Mouse (Mus musculus) cerebellum, postnatal 14 days (tissue): ENCODE measurements around the gene Ugt1a8.
"Not testable (repeated sequence)": the region's sequence is repeated elsewhere in the genome, so short reads cannot be mapped to it uniquely, and the experiment has no call there.

Experiments used
- DNase-seq, 2 experiments: peaks; one replicate each; pipeline ENCODE4 v3.0.0; 2021; ENCODE audit warnings: mixed read lengths in 2 of 2

The Ugt1a8 gene

DNA sequence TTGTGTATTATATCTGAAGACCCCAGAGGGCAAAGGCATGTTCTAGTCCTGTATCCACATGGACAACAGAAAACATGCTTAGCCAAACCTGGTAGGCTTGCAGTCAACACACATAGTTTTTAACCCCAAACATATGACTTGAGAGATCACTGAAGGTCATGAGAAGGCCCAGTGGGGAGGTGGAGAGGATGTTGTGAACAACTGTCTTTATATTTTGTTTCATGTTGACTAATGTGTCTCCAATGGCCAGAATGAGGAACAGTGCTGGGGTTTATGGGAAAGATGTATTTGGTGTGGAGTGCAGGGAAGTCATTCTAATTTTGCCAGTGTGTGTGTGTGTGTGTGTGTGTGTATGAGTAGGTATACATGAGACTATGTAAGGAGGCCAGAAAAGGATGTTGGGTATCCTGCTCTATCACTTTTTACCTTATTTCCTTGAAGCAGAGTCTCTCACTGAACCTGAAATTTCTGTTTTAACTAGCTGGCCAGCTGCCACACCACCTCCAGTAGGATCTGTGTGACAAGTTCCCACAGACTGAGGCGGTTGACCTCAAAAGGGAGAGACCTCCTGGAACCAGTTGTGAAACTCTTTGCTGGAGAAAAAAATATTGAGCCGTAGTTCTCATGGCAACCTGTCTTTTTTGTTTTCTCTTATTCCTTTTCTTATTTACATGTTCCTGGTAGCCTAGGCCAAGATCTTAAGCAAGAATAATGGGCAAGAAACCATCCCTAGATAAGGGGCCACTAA lies 136.6 kb downstream of the Ugt1a8 start:
- no peak for DNase-seq

DNA sequence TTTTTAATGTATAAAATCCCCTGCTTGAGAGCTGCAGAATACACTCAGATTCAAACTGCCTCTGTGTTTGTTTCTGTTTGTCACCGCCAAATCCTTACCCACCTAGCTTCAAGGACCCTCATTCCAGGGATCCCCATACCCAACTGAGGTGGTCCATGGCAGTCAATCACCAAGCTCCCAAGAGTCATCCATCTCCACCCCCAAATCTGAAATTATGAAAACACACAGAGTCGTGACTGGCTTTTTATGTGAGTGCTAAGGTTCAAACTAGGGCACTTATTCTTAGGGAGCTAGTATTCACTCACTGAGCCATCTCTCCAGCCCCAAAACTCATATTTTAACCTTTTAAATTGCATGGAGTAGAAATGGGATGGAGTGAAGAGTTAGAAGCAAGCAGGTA lies 137.7 kb downstream of the Ugt1a8 start:
- not testable (repeated sequence) for DNase-seq

DNA sequence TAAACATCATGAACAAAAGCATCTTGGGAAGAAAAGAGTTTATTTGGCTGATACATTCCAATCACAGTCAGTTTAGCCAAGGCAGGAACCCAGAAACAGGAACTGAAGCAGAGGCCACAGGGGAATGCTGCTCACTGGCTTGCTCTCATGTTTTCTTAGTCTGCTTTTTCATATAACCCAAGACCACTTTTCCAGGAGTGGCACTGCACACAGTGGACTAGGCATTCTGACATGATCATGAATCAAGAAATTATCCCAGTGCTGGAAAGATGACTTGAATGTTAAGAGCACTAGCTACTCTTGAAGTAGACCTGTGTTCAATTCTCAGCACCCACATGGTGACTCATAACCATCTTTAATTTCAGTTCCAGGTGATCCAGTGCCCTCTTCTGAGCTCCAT lies 138.1 kb downstream of the Ugt1a8 start:
- no peak for DNase-seq

DNA sequence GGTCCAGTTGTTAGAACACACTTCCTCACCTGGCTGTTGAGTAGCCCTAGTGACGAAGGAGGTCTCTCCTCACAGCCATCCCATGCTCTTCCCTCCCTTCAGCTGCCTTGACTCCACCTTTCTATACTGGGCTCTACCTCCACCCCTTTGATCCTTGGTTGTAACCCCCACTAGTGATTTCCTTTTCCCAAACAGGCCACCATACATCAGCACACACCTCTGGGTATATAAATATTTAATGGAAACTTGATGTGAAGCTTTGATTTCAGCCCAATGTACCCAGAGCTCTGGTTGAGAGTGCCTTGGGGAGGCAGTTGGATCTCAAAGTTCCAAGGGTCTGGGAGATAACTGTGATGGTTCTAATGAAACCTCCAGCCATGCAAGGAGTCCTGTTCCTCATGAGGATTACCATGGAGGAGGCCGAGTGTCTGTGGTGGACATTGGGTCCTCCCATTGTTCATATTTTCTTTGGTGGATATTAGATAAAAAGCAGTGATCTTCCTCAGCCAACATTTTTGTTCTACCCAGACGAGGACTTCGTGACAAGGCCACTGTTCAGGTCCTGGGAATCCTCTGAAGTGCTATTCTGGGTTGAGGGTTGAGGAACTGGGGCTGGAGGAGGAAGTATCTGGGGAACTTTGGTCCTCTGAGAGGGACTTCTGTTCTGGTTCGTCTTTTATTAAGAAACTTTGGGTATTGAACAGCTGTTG lies 139.2 kb downstream of the Ugt1a8 start, which contains the start of gene Mroh2a:
Gene Mroh2a, plus strand, starts transcription at position 317 of the 710 bp plus-strand sequence.
- no peak for DNase-seq

DNA sequence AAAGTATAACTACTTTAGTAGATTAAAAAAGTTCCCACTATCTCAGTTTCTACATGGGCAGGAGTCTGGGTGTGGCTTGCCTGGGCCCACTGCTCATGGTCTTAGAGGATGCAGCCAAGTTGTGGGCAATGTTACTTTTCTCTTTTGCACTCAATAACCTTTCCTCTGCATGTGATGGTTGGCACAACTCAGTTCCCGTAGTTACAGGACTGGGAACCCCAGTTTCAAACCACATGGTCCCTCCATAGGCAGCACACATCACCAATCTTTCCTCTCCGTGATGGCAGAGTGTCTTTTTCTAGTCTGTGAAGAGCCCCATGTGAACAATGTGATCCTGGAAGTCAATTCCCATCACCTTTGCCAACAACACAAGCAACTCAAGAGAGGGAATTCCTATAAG lies 139.9 kb downstream of the Ugt1a8 start:
- no peak for DNase-seq

DNA sequence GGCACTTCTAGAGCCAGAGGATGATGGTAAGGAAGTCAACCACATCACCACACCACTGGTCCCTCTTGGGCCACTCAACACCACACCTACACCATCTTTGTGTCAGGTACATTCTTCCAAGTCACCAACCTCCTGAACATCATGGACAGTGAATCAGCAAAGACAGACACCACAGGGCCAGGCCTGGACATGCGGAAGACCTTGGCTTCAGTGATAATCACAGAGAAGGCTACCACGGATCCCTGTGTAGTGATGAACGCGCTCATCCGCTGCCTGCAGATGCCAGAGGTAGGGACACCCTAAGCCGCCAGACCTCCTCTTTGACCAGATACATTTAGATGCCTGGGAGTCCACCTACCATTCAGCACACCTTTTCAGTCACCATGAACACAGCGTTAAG lies 140.5 kb downstream of the Ugt1a8 start:
- DNase-seq: no peak

DNA sequence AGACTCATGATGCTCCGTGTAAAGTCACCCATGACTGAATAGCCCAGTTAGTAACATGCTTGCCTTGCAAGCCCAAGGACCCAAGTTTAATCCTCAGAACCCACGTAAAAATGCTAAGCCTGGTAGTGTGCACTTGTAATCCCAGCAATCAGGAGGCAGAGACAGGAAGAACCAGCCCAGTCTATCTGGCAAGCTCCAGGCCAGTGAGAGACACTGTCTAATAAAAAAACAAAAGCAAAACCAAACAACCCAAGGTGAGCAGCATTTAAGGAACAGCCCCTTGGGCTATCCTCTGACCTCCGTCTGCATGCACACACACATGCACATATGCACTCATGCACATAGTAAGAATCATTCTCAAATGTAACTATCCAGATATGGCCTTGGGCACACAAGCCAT lies 142.0 kb downstream of the Ugt1a8 start:
- no peak for DNase-seq

DNA sequence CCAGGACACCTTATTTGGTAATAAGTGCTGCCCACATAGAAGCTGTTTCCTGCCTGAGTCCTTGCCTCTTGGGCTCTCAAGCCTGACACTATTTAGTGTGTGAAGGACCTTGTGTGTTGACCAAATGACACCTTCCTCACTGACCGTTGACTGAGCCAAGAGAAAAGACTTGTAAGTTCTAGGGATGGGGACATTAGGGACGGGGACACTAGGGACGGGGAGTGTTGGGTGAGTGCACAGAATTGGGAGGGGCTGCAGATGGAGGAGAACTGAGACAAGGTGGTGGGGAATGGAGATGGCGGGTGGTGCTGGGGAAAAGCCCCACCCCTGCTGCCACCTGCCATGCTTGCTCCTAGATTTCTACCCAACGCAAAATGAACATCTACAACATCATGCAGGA lies 142.4 kb downstream of the Ugt1a8 start:
- DNase-seq: no peak

DNA sequence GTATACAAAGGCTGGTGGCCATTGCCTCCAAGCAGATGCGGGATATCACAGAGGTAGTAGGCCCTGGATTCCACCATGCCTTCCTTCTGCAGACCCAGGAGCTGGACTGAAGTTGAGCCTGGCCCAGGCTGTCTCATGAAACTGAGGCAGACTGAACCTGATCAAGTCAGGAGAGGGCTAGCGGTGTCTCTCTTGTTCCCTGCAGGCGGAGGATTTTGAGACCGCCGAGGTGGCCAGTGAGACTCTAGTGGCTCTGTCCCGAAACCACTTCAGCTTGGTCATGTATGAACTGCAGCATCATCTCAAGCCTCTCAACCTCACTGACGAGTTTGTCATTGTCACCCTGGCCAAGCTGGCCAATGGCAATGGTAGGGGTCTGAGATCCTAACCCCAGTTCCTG lies 142.8 kb downstream of the Ugt1a8 start:
- no peak for DNase-seq

DNA sequence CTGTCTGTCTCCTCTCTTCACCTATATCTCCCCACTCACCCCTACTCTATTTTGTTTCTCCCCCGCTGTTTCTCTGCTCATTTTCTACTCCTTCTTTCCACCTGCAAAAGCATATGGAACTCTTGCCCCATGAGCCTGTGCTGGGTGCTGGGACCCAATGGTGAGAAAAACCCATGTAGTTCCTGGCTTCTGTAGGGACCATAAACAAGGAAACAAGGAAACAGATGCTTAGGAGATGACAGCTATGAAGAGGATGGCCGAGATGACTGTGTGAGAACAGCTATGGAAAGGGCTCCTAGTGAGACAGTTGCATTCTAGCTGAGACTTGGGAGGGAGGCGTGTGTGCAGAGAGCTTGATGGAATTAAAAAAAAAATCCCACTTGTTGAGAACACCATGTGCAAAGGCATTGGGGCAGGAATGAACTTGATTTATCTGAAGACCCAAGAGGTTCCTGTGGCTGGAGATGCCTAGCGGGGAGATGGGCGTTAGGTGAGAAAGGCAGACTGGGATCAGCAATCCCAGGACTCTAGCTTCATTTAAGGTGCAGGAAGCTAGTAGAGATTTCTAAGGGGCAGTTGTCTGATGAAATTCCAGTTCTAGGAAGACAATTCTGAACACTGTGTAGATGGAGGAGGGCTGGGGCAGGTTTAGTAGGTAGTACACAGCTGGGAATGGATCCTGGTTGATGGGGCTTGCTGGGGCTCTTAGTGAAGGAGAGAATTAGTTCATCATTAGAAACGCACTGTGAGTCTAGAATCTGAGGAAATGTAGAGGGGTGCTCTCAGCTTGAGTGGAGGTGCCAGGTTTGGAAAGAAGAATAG lies 143.6 kb downstream of the Ugt1a8 start:
- no peak for DNase-seq

DNA sequence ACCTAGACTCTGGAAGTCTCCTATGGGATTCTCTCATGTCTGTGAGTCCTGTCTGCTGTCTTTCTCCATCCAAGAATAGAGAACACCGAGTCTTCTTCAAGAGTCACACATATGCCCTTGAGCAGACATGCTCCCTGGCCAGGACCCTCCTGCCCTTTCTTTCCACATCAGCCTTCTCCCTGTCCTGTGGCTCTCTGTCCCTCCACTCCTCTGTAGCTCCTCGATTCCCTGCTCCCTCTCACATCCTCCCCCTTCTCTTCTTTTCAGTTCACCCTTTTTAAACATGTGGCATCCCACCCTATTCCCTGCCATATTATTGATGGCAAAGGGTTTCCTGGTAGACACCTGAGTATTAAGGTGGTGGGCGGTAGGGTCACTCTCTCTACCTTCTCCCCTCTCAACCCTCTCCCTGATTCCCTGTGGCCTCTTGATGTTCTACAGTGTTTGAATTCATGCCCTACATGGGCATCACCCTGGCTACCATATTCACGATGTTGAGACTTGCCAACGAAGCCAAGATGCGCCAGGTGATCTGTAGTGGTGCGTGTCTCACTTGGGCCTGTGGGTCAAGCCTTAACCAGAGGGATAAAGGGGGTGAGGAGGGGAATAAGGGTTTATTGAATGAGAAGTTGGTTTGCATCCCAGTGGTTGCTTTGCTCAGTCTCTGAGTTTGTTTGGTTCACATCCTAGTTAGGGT lies 144.3 kb downstream of the Ugt1a8 start:
- peak in 1 of 2 experiments; percentile 4 for DNase-seq

DNA sequence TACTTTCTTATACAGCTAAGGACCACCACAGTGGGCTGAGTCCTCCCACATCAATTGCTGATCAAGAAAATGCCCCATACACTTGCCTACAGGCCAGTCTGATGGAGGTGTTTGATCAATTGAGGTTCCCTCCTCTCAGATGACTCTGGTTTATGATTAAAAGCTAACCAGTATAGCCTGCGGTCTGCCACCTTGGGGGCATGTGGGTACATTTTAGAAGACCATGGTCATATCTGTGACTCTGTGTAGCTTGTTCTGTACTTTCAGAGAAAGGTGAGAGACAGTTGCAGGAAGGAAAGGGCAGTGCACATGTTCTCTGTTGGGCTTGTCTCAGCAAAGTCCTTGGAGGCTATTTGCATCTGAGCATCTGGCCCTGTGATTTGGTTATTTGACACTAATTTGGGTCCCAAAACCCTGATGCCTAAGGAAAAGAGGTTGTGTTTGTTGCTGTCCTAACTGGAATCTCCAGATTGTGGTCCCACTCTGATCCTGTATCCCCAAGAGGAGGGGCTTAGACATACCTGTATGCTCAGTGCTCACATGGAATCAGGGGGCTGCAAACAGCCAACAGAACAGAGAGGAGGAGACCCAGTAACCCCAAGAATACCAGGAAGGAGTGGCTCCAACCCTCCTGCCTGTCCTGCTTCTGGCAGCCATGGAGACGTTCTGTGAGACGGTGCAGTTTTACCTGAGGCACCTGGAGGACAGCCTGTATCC lies 145.2 kb downstream of the Ugt1a8 start:
- DNase-seq: peak in 1 of 2 experiments; percentile 1

DNA sequence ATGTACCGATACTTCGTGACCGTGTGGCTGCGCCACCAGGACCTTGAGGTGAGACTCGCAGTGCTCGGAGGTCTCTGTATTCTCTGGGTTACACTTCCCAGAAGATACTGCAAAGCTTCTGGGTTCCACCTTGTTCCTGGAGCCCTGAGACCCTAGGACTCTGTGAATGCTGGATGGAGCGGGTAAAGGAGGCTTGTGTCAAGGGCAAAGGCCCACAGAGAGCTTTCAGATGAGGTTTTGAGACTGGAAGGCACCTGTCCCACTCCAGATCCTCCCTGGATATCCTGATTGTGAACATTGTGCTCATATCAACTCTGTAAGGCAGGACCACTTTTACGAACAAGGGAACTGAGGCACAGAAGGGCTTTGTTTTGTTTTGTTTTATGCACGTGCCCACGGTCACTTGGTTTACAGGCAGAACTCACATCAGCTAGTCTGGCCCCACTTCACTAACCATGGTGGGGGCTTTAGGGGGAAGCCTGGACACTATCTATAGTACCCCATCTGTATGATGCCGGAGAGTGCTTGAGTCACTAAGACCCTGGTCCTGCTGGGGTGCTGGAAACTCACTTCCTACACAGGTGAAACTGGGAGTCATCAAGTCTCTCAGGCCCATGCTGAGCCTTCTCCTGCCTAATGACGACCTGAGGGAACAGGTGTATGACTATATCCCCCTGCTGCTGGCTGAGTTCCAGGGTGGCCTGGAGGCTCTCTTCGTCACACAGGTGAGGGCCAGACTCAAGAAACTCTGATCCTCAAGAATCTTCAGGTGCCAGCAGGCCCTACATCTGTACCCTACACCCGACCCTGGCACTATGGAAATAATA lies 146.0 kb downstream of the Ugt1a8 start:
- peak in 1 of 2 experiments; percentile 1 for DNase-seq

DNA sequence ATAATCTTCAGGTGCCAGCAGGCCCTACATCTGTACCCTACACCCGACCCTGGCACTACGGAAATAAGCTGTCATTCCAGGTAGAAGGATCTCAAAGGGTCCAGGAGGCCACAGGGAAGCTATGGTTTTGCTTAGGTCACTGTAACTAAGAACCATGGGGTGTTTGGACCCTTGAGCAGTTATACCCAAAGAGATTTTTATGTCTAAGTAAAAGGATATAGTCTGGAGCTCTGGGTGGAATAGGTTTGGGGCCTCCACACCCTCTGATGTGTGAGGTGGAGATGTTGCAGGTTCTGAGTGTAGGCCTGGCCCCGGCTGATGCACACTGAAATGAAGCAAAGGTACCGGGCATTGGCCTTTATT lies 146.6 kb downstream of the Ugt1a8 start:
- no peak for DNase-seq

DNA sequence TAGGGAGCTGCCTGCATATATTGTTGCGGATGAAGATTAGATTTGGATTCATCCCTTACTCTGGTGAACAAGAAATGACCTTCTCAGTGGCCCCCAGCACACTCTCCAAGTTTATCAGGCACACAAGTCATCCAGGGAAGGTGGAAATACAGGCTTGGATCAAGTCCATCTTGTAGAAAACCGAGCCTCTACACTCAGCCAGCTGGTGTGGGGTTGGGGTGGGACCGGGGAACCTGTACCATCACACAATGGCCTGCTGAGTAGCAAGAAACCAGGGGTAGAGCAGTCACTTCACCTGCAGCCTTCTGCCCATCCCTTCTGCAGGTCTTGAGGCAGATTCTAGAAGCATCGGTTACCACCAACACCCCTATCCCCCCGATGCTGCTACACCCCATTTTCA lies 147.0 kb downstream of the Ugt1a8 start:
- DNase-seq: no peak

DNA sequence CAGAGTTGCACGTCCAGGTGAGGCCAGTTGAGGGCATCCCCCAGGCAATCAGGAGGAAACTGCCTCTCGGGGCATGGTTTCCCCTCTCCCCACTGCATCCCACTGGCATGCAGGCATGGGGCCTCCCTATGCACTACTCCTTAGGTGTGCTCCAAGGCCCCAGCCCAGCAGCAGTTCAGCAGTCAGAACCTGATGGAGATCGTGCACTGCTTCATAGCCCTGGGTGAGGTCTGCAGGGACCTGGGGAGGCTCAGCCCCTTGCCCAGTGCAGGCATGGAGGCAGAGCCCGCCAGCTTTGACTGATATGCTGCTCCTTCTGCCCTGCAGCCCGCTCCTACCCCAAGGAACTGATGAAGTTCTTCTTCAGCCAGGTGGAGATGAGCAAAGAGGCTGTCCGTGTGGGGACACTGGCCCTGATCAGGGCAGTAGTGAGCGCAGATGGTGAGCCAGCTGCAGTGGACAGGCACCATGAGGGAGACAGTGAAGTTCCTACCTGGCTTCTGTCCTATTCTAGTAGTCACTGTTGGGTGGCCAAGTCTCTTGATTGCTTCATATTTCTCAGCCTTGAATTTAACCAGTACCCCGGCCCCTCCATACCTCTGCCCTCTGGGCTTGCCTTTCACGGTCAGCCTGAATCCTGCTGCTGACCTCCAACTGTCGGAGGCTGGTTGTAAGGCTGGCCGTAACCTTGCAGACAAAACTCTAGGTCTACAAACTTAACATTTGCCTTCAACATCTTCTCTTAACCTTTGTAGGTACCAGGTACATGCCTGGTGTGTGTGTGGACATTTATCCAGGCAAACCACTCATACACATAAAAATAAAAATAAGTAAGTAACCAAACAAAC lies 147.7 kb downstream of the Ugt1a8 start:
- no peak for DNase-seq

DNA sequence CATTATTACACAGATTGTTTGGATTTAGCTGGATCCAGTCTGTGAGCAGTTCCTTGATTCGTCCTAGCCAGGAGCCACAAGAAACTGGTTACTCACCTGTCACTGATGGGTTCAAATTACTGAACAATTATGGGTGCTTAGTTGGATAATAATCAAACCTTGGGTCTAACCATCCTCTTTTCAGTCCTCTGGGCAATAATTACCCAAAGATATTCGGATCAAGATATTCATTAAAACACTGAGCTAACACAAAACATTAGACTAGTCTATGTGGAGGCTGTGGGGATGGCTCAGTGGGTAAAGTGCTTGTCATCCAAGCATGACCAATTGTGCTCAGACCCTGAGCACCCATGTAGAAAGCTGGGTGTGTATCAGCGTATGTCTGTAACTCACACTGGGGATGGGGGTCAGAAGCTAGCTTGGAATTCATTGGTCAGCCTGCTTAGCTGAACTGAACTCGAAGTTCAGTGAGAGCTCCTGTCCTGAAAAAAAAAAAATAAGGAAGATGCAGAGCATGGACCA lies 148.3 kb downstream of the Ugt1a8 start:
- no peak for DNase-seq

DNA sequence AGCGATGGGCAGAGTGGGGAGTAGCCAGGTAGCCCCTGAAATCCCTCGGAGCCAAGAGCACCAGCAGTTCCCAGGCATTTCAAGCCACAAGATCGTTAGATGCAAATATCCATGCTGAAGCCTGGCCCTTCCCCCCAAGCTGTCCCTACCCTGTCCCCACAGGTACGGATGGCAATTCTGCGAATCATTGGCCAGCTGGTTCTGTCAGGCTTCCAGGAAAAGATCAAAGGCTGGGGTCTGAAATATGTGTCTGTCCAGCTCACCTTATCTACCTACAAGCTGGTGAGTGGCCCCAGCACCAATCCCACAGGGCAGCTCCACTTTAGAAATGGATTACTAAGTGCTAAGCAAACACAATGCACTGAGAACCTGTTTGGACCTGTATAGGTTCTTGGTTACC lies 149.7 kb downstream of the Ugt1a8 start:
- no peak for DNase-seq

DNA sequence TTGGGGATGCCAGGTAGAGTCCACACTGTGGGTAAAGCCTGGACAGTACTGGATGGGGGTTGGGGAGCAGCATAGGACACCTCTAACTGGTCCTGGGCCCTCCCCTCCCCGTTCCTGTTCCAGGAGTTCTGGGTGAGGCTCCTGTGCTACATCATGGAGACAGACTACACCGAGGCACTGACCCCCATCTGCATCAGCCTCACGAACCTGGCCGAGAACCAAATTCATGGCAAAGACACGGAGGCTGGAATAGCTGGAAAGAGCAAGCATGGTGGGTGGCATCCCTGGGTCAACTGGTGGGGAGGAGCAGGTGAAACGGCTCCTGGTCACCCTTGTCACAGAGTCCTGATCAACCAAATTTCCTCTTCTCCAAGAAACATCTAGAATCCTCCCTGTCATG lies 151.2 kb downstream of the Ugt1a8 start:
- DNase-seq: no peak

DNA sequence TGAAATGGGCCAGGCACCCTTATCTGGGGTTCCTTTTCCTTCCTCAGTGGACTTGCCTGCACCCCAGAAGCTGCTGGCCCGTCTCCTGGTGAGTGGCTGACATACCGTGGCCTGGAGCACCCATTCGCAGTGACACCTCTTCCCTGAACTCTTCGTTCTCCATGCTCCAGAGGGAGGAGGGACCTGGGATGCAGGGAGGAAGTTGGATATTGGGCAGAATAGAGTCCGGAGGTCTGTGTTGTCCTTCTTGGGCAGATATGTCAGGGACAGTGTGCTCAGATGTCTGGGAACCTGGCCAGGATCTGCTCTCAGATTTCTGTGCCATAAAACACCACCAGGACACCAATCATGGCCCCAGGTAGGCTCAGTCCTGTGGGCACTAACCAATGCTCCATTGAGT lies 152.5 kb downstream of the Ugt1a8 start:
- DNase-seq: no peak
